Comparison of ENCODE assay signal across 16 mouse cellular contexts in the genomic region with DNA sequence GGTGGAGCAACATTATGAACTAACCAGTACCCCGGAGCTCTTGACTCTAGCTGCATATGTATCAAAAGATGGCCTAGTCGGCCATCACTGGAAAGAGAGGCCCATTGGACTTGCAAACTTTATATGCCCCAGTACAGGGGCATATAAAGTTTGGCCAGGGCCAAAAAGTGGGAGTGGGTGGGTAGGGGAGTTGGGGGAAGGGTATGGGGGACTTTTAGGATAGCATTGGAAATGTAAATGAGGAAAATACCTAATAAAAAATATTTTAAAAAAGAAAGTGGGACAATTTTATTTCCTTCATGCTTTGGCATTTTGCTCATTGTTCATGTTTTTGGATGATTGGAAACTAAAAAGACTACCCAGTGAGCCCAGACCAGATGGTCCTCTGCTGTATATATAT. TPM values are rescaled to one million over a fixed set of nuclear protein-coding genes. Genes with fewer than 3 reads are reported as not detected.
"Had no signal": no experiment of that assay in that cellular context is flagged by ENCODE, and none has a peak within 500 bp of the region (broad histone marks: within the 10 kb centered on the region; RNA-seq: fewer than 3 reads in every experiment).

No protein-coding gene starts in this region.

RNA-seq across cellular contexts. Expression of gene P2ry10, which starts 4.9 kb away (rescaled TPM):
- polyA plus RNA-seq: heart, embryonic 10.5 days; heart, embryonic 11.5 days; heart, embryonic 12.5 days; heart, embryonic 13.5 days; heart, embryonic 14.5 days; heart, postnatal 0 days; hindbrain, embryonic 10.5 days; hindbrain, embryonic 12.5 days; hindbrain, embryonic 13.5 days; hindbrain, embryonic 14.5 days; hindbrain, embryonic 15.5 days; hindbrain, embryonic 16.5 days; hindbrain, postnatal 0 days; intestine, embryonic 14.5 days; intestine, postnatal 0 days; kidney, embryonic 14.5 days had no signal
